Mouse (Mus musculus) cortical plate, adult 2 months (tissue): ENCODE measurements around the gene Tiam2. TPM values are rescaled to one million over a fixed set of nuclear protein-coding genes. Genes with fewer than 3 reads are reported as not detected.

Experiments
- H3K27ac ChIP-seq: fragments of 200-500 bp; 2 replicates; pipeline ENCODE4 v1.5.1; 2012; ENCODE audit warnings: low read length, control low read depth, inconsistent platforms; ENCODE audit not compliant: insufficient read depth
- H3K4me1 ChIP-seq: fragments of 200-500 bp; 2 replicates; pipeline ENCODE4 v1.6.1; 2011; ENCODE audit warnings: low read length; ENCODE audit not compliant: control insufficient read depth, insufficient read depth
- H3K4me3 ChIP-seq: fragments of 200-500 bp; 2 replicates; pipeline ENCODE4 v1.5.1; 2011; ENCODE audit warnings: mild to moderate bottlenecking, low read length, control low read depth; ENCODE audit not compliant: insufficient read depth
- CTCF ChIP-seq: fragments of 200-500 bp; IDR thresholded peaks from 2 replicates; pipeline ENCODE4 v1.5.1; 2011; ENCODE audit warnings: mild to moderate bottlenecking, control low read depth, low read length; ENCODE audit not compliant: insufficient read depth; ENCODE audit errors: extremely low read depth
- POLR2A ChIP-seq: fragments of 200-500 bp; IDR thresholded peaks from 2 replicates; pipeline ENCODE4 v1.6.1; 2011; ENCODE audit warnings: mild to moderate bottlenecking, low read length, control low read depth; ENCODE audit not compliant: insufficient read depth; ENCODE audit errors: extremely low read depth
- polyA plus RNA-seq: library from polyadenylated mRNA; depleted of rRNA; stranded (reverse); fragments of >200 nt; gene quantifications from 2 replicates; pipeline ENCODE4 v1.2.3, GENCODE M21; 2012

Tiam2 gene
- polyA plus RNA-seq, 1 experiment = 75.3 TPM

GRCm38 (mm10) chr17:3419368-3419928, 93.1 kb downstream of the Tiam2 start:
- TF ChIP-seq CTCF (no peak), POLR2A (no peak)
- no peaks in the 10 kb centered on the region; the same call in 1 of the 2 replicates for H3K4me1 ChIP-seq
- H3K4me3 ChIP-seq = no peak overlapping the region
- no peak overlapping the region for H3K27ac ChIP-seq

- TF ChIP-seq POLR2A (no peak), CTCF (no peak)
- no peaks in the 10 kb centered on the region; the same call in 1 of the 2 replicates for H3K4me1 ChIP-seq
- no peak overlapping the region for H3K27ac ChIP-seq
- no peak overlapping the region for H3K4me3 ChIP-seq
Measured at GRCm38 (mm10) chr17:3420148-3420547, 93.8 kb downstream of the Tiam2 start.

- no peak for TF ChIP-seq POLR2A
- no peak for TF ChIP-seq CTCF
- no peaks in the 10 kb centered on the region; the same call in 1 of the 2 replicates for H3K4me1 ChIP-seq
- no peak overlapping the region for H3K4me3 ChIP-seq
- H3K27ac ChIP-seq = no peak overlapping the region
Measured at GRCm38 (mm10) chr17:3423416-3423815, 97.0 kb downstream of the Tiam2 start.

GRCm38 (mm10) chr17:3428659-3429058, 102.3 kb downstream of the Tiam2 start:
- no peak overlapping the region for H3K27ac ChIP-seq
- no peaks in the 10 kb centered on the region for H3K4me1 ChIP-seq
- no peak overlapping the region for H3K4me3 ChIP-seq
- TF ChIP-seq CTCF (no peak), POLR2A (no peak)

GRCm38 (mm10) chr17:3432590-3433498, 106.5 kb downstream of the Tiam2 start:
- no peak for TF ChIP-seq POLR2A
- TF ChIP-seq CTCF = no peak
- Histone ChIP-seq H3K4me1 (no peaks in the 10 kb centered on the region), H3K27ac (no peak overlapping the region), H3K4me3 (no peak overlapping the region)

- Histone ChIP-seq H3K4me3 (no peak overlapping the region), H3K27ac (no peak overlapping the region), H3K4me1 (no peaks in the 10 kb centered on the region)
- TF ChIP-seq POLR2A (no peak), CTCF (no peak)
Measured at GRCm38 (mm10) chr17:3433521-3434271, 107.3 kb downstream of the Tiam2 start.

GRCm38 (mm10) chr17:3435299-3435698, 108.9 kb downstream of the Tiam2 start:
- Histone ChIP-seq H3K4me1 (no peaks in the 10 kb centered on the region), H3K27ac (no peak overlapping the region), H3K4me3 (no peak overlapping the region)
- TF ChIP-seq POLR2A (no peak), CTCF (no peak)

- Histone ChIP-seq H3K27ac (no peak overlapping the region), H3K4me1 (no peaks in the 10 kb centered on the region), H3K4me3 (no peak overlapping the region)
- TF ChIP-seq CTCF (no peak), POLR2A (no peak)
Measured at GRCm38 (mm10) chr17:3436841-3437515, 110.6 kb downstream of the Tiam2 start.
